ENCODE assay signal across 8 mouse cellular contexts in genomic region chr9:60311594-60312128, GRCm38 (mm10).
DNase-seq lines count a peak whose midpoint lies in the region; ATAC-seq lines count a peak whose summit lies in the region.

No protein-coding gene starts in this region.

- intact Hi-C loops in heart, postnatal 25 days (cut with DNase I): no loop called here

- no peaks in the 10 kb centered on the region for H3K27me3 ChIP-seq in midbrain, embryonic 14.5 days (ENCODE audit: control insufficient read depth, insufficient read depth, low read length)

- no peaks in the 10 kb centered on the region for H3K36me3 ChIP-seq in midbrain, embryonic 14.5 days (ENCODE audit: control insufficient read depth, insufficient read depth, low read length)

- ATAC-seq in midbrain, embryonic 14.5 days (ENCODE audit: low FRiP score, low TSS enrichment): no peak

- H3K4me2 ChIP-seq in midbrain, embryonic 14.5 days (ENCODE audit: low read length): no peak overlapping the region

- peak overlapping the region; percentile 37; the same call in 1 of the 2 replicates for H3K27ac ChIP-seq in midbrain, embryonic 14.5 days (replicated peaks; ENCODE audit: low read depth, low read length)

- peak; percentile 29 to 38 for DNase-seq in heart, adult 18-20 months
- DNase-seq in heart, postnatal 25 days (ENCODE audit: low spot score): no peak
- DNase-seq in frontal cortex, postnatal 14 days (ENCODE audit: low spot score in 2 of 2): peak; percentile 22 to 34
- DNase-seq in kidney, postnatal 25 days: peak; percentile 53 to 77
- peak; percentile 70 for DNase-seq in midbrain, embryonic 14.5 days
- DNase-seq in MN1 (ENCODE audit: low spot score): no peak
- DNase-seq in thymus, postnatal 14 days: no peak
- no peak for DNase-seq in ovary, postnatal 14 days (ENCODE audit: low spot score)

- no peak overlapping the region for H3K4me3 ChIP-seq in midbrain, embryonic 14.5 days (replicated peaks; ENCODE audit: low read depth, low read length)

- 64% methylated on average over 10 of the region's 10 CpGs for WGBS in midbrain, embryonic 14.5 days

- H3K9me3 ChIP-seq in midbrain, embryonic 14.5 days (ENCODE audit: control insufficient read depth, low read length): no peaks in the 10 kb centered on the region

- peaks cover 18% of the 10 kb centered on the region for H3K4me1 ChIP-seq in midbrain, embryonic 14.5 days (ENCODE audit: control insufficient read depth, insufficient read depth, low read length)

- H3K9ac ChIP-seq in midbrain, embryonic 14.5 days (replicated peaks; ENCODE audit: low read length): no peak overlapping the region

Comparison
In these comparisons a context has a peak if more than half of its experiments do, and no peak if none do; other contexts are left out.
1. DNase-seq: peak in heart, adult 18-20 months (2 of 2), frontal cortex, postnatal 14 days (2 of 2), kidney, postnatal 25 days (2 of 2) and midbrain, embryonic 14.5 days (single experiment); none in heart, postnatal 25 days (single experiment), MN1 (single experiment), thymus, postnatal 14 days (single experiment) and ovary, postnatal 14 days (single experiment).